Mouse (Mus musculus) midbrain, embryonic 13.5 days (tissue): ENCODE measurements around the gene a. TPM values are rescaled to one million over a fixed set of nuclear protein-coding genes. Genes with fewer than 3 reads are reported as not detected.
A peak's percentile ranks its signal among the peaks of the same experiment; 100 is the strongest.

Experiments used
- ATAC-seq: fragments of 200-750 bp; cut with Nextera tagmentation; 2 replicates; pipeline ENCODE4 v1.8.0; 2017; ENCODE audit warnings: mild to moderate bottlenecking, moderate TSS enrichment, moderate library complexity
- H3K27ac ChIP-seq: fragments of 300-500 bp; sonication (generic); 2 replicates; pipeline ENCODE4 v1.5.1; 2015; ENCODE audit warnings: inconsistent platforms, mild to moderate bottlenecking, moderate library complexity
- H3K27me3 ChIP-seq: fragments of 300-500 bp; sonication (generic); 2 replicates; pipeline ENCODE4 v1.6.1; 2015; ENCODE audit warnings: mild to moderate bottlenecking, inconsistent platforms
- H3K36me3 ChIP-seq: fragments of 300-500 bp; sonication (generic); 2 replicates; pipeline ENCODE4 v1.6.1; 2015; ENCODE audit warnings: mild to moderate bottlenecking, inconsistent platforms
- H3K4me1 ChIP-seq: fragments of 300-500 bp; sonication (generic); replicated peaks from 2 replicates; pipeline ENCODE4 v1.6.1; 2015; ENCODE audit warnings: inconsistent platforms
- H3K4me2 ChIP-seq: fragments of 300-500 bp; sonication (generic); replicated peaks from 2 replicates; pipeline ENCODE4 v1.6.1; 2015; ENCODE audit warnings: moderate library complexity, mild to moderate bottlenecking, inconsistent platforms
- H3K4me3 ChIP-seq: fragments of 300-500 bp; sonication (generic); replicated peaks from 2 replicates; pipeline ENCODE4 v1.5.1; 2015; ENCODE audit warnings: mild to moderate bottlenecking, inconsistent platforms
- H3K9ac ChIP-seq: fragments of 300-500 bp; sonication (generic); replicated peaks from 2 replicates; pipeline ENCODE4 v1.6.1; 2015; ENCODE audit warnings: mild to moderate bottlenecking, inconsistent platforms
- H3K9me3 ChIP-seq: fragments of 300-500 bp; sonication (generic); 2 replicates; pipeline ENCODE4 v1.6.1; 2016; ENCODE audit warnings: mild to moderate bottlenecking, inconsistent platforms
- WGBS: fragments of 180-500 bp; shearing (Covaris S2); methylation state at CpG from one replicate; pipeline ENCODE4 v1.1.7; 2015; 5-methylcytosine and 5-hydroxymethylcytosine counted together
- polyA plus RNA-seq: library from polyadenylated mRNA; unstranded; fragments of >200 nt; fragmentation: Nextera tagmentation; extraction: Ambion mirVana; gene quantifications from 2 replicates; pipeline ENCODE4 v1.2.1, GENCODE M21; 2015

a gene
- 1.2 and 1.5 TPM in 2 replicates for polyA plus RNA-seq

DNA sequence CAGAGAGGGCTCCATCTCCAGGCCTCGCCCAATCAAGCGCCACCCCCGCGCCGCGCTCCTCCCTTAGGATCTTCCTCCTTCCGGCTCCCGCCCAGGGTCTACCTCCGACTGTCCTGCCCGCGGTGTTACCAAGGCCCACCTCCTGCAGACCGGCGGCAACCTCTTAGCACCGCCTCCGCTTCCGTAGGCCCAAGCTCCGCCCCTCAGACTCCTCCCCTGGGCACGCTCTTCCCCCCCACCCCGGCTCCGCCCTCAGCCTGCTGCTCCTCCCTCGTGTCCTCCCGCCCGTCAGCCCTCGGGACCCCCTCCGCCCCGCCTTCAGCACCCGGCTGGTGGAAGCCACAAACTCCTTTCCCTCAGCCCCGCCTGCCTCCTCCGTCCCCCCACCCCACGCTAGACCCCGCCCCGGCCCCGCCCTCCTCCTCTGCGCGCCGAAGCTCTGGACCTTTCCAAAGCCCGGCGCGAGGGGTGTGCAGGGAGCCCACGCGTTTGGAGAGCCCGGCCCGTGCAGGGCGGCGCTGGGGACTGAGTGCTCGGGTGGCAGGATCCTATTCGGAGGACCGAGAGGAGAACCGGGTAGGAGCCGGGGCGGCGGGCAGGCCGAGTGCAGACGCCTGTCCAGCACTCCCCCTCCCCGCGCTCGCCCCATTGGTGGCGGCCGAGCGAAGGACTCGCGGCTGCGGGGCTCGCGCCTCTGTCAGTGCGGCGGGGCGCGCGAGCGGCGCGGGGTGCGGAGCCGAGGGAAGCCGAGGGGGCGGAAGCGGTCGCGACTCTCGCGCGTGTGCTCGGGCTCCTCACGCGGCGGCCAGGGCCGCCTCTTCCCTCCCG lies at the start of gene a, which contains the start of gene Raly:
Gene a (plus strand): TSS at position 747 of the 828 bp plus-strand sequence.
Gene Raly (plus strand): TSS at position 441 of the 828 bp plus-strand sequence.
- Histone ChIP-seq H3K27ac (peak within 1 kb of the TSS; percentile 97), H3K9ac (peak within 1 kb of the TSS; percentile 95), H3K4me1 (peaks cover 47% of the 10 kb centered on the region), H3K4me3 (peak within 1 kb of the TSS; percentile 99), H3K9me3 (no peaks in the 10 kb centered on the region), H3K36me3 (no peaks in the 10 kb centered on the region), H3K4me2 (peak within 1 kb of the TSS; percentile 79), H3K27me3 (no peaks in the 10 kb centered on the region)
- 1% methylated on average over 66 of the region's 89 CpGs for WGBS
- ATAC-seq, result peak; percentile 97

GRCm38 (mm10) chr2:154742911-154743819 lies 48.0 kb upstream of the a start:
- Histone ChIP-seq H3K4me2 (no peak overlapping the region), H3K27me3 (no peaks in the 10 kb centered on the region), H3K4me1 (no peaks in the 10 kb centered on the region; the same call in 1 of the 2 replicates), H3K36me3 (no peaks in the 10 kb centered on the region), H3K4me3 (no peak overlapping the region), H3K27ac (no peak overlapping the region), H3K9me3 (no peaks in the 10 kb centered on the region), H3K9ac (no peak overlapping the region)
- 82% methylated on average over 10 of the region's 10 CpGs for WGBS
- no peak for ATAC-seq

DNA sequence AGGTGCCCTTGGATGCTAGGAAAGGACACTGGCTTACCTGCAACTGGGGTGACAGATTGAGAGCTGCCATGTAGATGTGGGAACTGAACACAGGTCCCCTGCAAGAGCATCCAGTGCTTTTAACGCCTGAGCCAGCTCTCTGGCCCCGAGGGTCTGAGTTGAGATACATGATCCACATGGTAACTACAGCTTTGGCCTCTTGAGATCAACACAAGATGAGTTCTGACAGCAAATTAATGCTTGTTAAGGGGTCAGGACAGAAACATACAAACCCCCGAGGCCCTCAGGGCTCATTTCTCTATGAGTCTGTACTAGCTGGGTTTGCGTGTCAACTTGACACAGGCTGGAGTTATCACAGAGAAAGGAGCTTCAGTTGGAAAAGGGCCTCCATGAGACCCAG lies 47.3 kb upstream of the a start:
- Histone ChIP-seq H3K9ac (no peak overlapping the region), H3K36me3 (no peaks in the 10 kb centered on the region), H3K4me3 (no peak overlapping the region), H3K4me2 (no peak overlapping the region), H3K27ac (no peak overlapping the region), H3K4me1 (peaks cover 1% of the 10 kb centered on the region), H3K27me3 (no peaks in the 10 kb centered on the region), H3K9me3 (no peaks in the 10 kb centered on the region)
- 81% methylated on average over 4 of the region's 4 CpGs for WGBS
- ATAC-seq, result no peak

DNA sequence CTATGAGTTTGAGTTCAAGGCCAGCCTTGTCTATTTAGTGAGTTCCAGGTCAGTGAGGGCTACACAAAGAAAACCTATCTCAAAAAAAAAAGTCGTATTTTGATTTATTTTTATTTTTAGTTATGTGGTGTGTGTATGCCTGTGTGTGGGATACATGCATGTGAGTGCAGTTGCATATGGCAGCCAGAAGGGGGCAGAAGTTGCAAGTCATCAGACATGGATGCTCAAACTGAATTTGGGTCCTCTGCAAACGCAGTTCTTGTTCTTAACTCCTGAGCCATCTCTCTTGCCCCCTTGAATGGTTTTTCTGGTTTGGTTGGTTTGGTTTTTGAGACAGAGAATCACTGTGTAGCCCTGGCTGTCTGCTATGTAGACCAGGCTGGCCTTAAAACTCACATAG lies 42.8 kb upstream of the a start:
- Histone ChIP-seq H3K4me2 (no peak overlapping the region), H3K9ac (no peak overlapping the region), H3K4me3 (no peak overlapping the region), H3K9me3 (no peaks in the 10 kb centered on the region), H3K27me3 (no peaks in the 10 kb centered on the region), H3K27ac (no peak overlapping the region), H3K36me3 (no peaks in the 10 kb centered on the region), H3K4me1 (peaks cover 20% of the 10 kb centered on the region)
- 89% methylated on average over 2 of the region's 2 CpGs for WGBS
- no peak for ATAC-seq

- peak; percentile 69 for ATAC-seq
- Histone ChIP-seq H3K27me3 (no peaks in the 10 kb centered on the region), H3K27ac (peak overlapping the region; percentile 67), H3K36me3 (no peaks in the 10 kb centered on the region), H3K9ac (no peak overlapping the region), H3K9me3 (no peaks in the 10 kb centered on the region), H3K4me3 (no peak overlapping the region), H3K4me2 (peak overlapping the region; percentile 5; the same call in 1 of the 2 replicates), H3K4me1 (peaks cover 20% of the 10 kb centered on the region)
- WGBS, result 54% methylated on average over 23 of the region's 23 CpGs
Observed at GRCm38 (mm10) chr2:154749046-154750036, 41.9 kb upstream of the a start.

DNA sequence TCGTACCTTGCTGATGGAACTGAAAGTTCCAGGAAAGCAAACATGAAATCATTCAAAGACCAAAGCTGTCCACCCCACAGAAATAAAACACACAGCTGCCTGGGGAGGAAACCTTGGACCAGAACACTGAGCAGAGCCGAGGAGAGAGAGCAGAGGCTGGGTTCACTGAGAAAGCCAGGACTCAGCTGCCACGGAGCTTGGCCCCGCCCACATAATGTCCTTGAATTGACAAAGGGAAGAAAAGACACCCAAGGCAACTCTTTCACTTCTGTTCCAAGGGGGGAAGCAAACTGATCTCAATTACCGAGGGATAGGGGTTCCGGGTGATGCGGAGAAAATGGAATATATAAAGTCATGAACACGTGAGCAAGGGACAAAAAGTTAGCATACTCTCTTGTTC lies 39.3 kb upstream of the a start:
- H3K9ac ChIP-seq, result no peak overlapping the region
- H3K4me1 ChIP-seq, result peaks cover 20% of the 10 kb centered on the region
- no peak overlapping the region for H3K4me3 ChIP-seq
- ATAC-seq, result no peak
- 51% methylated on average over 8 of the region's 8 CpGs for WGBS
- H3K4me2 ChIP-seq, result no peak overlapping the region
- H3K9me3 ChIP-seq, result no peaks in the 10 kb centered on the region
- no peak overlapping the region for H3K27ac ChIP-seq
- no peaks in the 10 kb centered on the region for H3K36me3 ChIP-seq
- no peaks in the 10 kb centered on the region for H3K27me3 ChIP-seq

DNA sequence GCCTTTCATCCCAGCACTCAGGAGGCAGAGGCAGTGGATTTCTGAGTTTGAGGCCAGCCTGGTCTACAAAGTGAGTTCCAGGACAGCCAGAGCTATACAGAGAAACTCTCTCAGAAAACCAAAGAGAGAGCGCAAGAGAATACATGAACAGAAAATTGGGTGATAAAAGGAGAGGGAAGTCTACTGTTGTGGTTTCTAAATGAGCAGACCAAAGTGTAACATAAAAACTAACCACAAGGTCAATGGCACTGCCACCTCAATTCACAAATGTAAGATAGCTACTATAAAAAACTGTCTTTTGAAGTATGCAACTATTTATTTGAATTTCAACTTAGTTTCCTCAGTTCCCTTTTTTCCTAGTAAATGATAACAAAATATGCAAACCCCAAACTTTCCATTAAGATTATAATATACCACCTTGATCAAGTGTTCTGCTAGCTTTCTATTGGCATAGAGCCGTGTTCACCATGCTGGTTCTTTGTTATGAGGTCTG lies 37.1 kb upstream of the a start:
- Histone ChIP-seq H3K36me3 (no peaks in the 10 kb centered on the region), H3K4me2 (no peak overlapping the region), H3K27me3 (no peaks in the 10 kb centered on the region), H3K4me1 (peaks cover 16% of the 10 kb centered on the region), H3K4me3 (no peak overlapping the region), H3K9me3 (no peaks in the 10 kb centered on the region), H3K27ac (no peak overlapping the region), H3K9ac (no peak overlapping the region)
- WGBS, result 93% methylated on average over 2 of the region's 2 CpGs
- no peak for ATAC-seq

DNA sequence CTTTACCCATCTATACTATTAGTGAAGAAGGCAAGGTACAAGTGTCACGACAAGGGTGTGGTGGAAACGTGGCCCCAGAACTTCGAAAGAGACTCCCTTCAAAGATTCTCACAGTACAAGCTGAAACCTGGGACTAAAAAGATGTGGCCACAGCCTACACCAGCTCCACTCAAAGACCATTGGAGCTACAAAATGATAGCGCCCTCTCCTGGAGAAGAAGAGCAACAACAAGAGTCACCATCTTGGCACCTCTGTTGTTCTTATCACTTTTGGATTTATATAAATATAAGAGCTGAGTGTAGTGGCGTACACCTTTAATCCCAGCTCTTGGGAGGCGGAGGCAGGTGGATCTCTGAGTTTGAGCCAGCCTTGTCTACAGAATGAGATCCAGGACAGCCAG lies 35.4 kb upstream of the a start:
- H3K27me3 ChIP-seq, result no peaks in the 10 kb centered on the region
- no peak overlapping the region for H3K4me3 ChIP-seq
- H3K4me2 ChIP-seq, result no peak overlapping the region
- no peak for ATAC-seq
- no peak overlapping the region for H3K9ac ChIP-seq
- no peaks in the 10 kb centered on the region for H3K36me3 ChIP-seq
- H3K27ac ChIP-seq, result no peak overlapping the region
- H3K9me3 ChIP-seq, result no peaks in the 10 kb centered on the region
- H3K4me1 ChIP-seq, result 0 out of 2 replicates have a peak, but pooled peaks cover 5% of the 10 kb centered on the region
- 56% methylated on average over 6 of the region's 6 CpGs for WGBS

DNA sequence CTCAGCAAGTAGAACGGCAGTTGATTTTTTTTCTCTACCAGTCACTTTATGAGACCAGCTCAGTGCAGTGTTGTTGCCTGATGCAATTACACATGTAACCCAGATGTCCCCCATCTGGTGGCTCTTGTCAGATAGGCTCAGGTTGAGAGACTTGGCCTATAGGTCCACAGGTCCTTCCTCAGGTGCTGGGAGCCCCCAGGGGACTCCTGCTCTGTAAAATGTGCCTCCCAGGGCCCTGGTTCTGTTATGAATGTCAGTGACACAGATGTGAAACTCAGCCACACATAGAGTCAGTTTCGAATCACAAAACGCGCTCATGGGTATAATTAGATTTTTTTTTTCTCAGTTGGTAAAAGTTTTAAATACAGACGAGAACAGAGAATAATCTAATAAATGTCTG lies 33.5 kb upstream of the a start:
- Histone ChIP-seq H3K4me1 (no peaks in the 10 kb centered on the region), H3K9me3 (no peaks in the 10 kb centered on the region), H3K4me3 (no peak overlapping the region), H3K36me3 (no peaks in the 10 kb centered on the region), H3K4me2 (no peak overlapping the region), H3K27me3 (no peaks in the 10 kb centered on the region), H3K27ac (no peak overlapping the region), H3K9ac (no peak overlapping the region)
- ATAC-seq, result no peak
- 92% methylated on average over 5 of the region's 5 CpGs for WGBS

GRCm38 (mm10) chr2:154758454-154758853 lies 32.7 kb upstream of the a start:
- H3K4me2 ChIP-seq, result no peak overlapping the region
- no peak overlapping the region for H3K27ac ChIP-seq
- no peaks in the 10 kb centered on the region for H3K27me3 ChIP-seq
- H3K4me3 ChIP-seq, result no peak overlapping the region
- 89% methylated on average over 1 of the region's 1 CpGs for WGBS
- no peaks in the 10 kb centered on the region for H3K36me3 ChIP-seq
- no peaks in the 10 kb centered on the region for H3K4me1 ChIP-seq
- no peaks in the 10 kb centered on the region for H3K9me3 ChIP-seq
- no peak overlapping the region for H3K9ac ChIP-seq
- ATAC-seq, result no peak

DNA sequence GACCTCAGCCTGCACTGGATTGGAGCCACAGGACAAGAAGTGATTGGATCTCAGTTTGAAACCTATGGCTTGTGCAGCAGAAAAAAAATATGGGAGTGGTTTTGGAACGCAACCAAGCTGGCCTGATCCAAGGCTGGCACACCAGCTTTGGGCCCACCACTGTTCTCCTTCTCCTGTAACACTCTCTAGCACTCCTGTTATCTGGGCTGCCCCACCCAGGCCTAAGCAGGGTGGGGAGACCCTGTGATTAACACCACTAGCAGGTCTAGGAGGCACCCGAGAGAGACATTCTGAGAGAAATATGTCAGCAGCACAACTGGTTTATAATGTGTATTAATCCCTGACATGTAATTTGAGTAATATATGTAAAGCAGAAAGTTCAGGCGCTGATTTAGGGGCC lies 28.0 kb upstream of the a start:
- 85% methylated on average over 3 of the region's 3 CpGs for WGBS
- no peaks in the 10 kb centered on the region for H3K9me3 ChIP-seq

More for the DNA sequence above, 28.0 kb upstream of the a start:
- Histone ChIP-seq H3K27me3 (no peaks in the 10 kb centered on the region), H3K4me3 (no peak overlapping the region), H3K4me2 (no peak overlapping the region), H3K27ac (no peak overlapping the region), H3K9ac (no peak overlapping the region), H3K36me3 (no peaks in the 10 kb centered on the region), H3K4me1 (no peaks in the 10 kb centered on the region)
- ATAC-seq, result no peak
